Mouse (Mus musculus) heart, postnatal 0 days (tissue): ENCODE data around the gene Ppp1r37.

Experiments
- CTCF ChIP-seq: IDR thresholded peaks from 2 replicates; pipeline ENCODE4 v1.5.1; 2016; ENCODE audit warnings: antibody characterized with exemption, control low read depth, low read depth
- EP300 ChIP-seq: IDR thresholded peaks from 2 replicates; pipeline ENCODE4 v1.6.1; 2016; ENCODE audit warnings: antibody characterized with exemption, low read depth

DNA sequence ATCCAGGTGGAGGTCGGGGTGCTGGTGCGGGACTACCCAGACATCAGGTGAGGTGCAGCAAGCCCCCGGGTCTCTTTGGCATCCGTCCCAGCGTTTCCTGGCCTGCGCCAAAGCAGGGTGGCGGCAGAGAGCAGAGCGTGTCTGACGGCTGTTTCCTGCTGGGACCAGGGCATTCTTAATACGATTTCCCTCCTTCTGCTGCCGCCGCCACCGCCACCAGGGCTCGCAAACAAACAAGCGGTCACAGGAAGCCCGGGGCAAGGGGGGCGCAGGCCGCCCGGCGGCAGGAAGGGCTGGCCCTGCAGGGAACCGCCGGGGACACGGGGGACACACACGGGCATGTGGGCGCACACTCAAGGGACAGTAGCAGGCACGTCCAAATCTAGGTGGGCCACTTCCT is 71.1 kb downstream of the Ppp1r37 start:
- TF ChIP-seq EP300: no peak
- peak; percentile 24 for TF ChIP-seq CTCF
